ENCODE assay signal across 8 mouse cellular contexts in the genomic region with DNA sequence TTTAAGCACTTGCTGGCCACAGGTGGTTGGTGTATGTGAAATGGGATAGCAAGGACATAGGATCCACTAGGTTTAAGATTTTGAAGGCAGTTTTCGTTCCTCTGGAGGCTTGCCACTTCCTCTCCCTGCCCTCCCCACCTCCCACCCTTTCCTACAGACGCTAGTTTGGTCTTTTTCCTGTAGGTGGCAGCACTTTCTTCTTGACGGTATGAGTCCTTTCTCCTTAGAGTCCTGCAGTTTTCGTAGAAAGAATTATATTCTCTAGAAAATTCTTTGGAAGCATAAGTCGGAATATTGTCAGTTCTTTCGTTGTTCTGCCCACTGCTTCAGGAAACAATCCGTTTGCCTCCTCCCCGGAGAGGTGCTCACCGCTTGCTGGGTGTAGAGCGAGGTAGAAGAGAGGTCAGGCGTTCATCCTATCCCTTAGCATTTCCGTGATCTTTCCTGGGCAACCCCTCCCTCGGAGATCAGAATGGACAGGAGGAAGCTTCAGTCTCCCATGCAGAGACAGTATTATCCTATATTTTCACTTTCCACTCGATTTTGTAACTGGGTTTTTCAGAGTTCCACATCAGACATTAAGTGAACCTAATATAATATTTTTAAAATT.
DNase-seq lines count a peak whose midpoint lies in the region; ATAC-seq and TF ChIP-seq lines count a peak whose summit lies in the region.
"Not testable (repeated sequence)": the region's sequence is repeated elsewhere in the genome, so short reads cannot be mapped to it uniquely, and the experiment has no call there.

No protein-coding gene starts in this region.

- H3K36me3 ChIP-seq in E14TG2a.4 (ENCODE audit: insufficient read depth, low read length); forebrain, embryonic 16.5 days (ENCODE audit: control insufficient read depth, insufficient read depth); kidney, postnatal 0 days (ENCODE audit: insufficient read depth, low read length); limb, embryonic 15.5 days; midbrain, embryonic 16.5 days (ENCODE audit: control insufficient read depth, insufficient read depth, low read length); splenic B cell, adult 2 months (ENCODE audit: control insufficient read depth, insufficient read depth, low read length, poor library complexity, severe bottlenecking): not testable (repeated sequence)

- intact Hi-C loops in heart, postnatal 36 days (cut with DNase I) = not testable (repeated sequence)

- TF ChIP-seq POLR2A in cerebellum, adult 2 months (IDR thresholded peaks at IDR 0.05; ENCODE audit: borderline replicate concordance, insufficient read depth, low read length) = not testable (repeated sequence)

- H3K27ac ChIP-seq in cerebellum, adult 2 months (ENCODE audit: insufficient read depth, low read length); forebrain, embryonic 16.5 days (ENCODE audit: low read length); kidney, postnatal 0 days; limb, embryonic 15.5 days; midbrain, embryonic 16.5 days (ENCODE audit: low read length): not testable (repeated sequence)

- TF ChIP-seq CTCF in E14TG2a.4 (conservative IDR thresholded peaks at IDR 0.05; ENCODE audit: low read length) = peak; percentile 9; the same call in 1 of the 2 replicates
- not testable (repeated sequence) for TF ChIP-seq CTCF in cerebellum, adult 2 months (IDR thresholded peaks at IDR 0.05; ENCODE audit: borderline replicate concordance, insufficient read depth, low read depth, low read length)
- TF ChIP-seq CTCF in kidney, postnatal 0 days (IDR thresholded peaks at IDR 0.05; ENCODE audit: low read depth) = peak; percentile 60

- H3K4me3 ChIP-seq in E14TG2a.4 (replicated peaks; ENCODE audit: low read length); cerebellum, adult 2 months (replicated peaks; ENCODE audit: insufficient read depth, low read depth, low read length); forebrain, embryonic 16.5 days (replicated peaks; ENCODE audit: low read length); kidney, postnatal 0 days (replicated peaks; ENCODE audit: low read depth, low read length); limb, embryonic 15.5 days; midbrain, embryonic 16.5 days (ENCODE audit: low read depth, low read length): not testable (repeated sequence)

- DNase-seq in cerebellum, adult 2 months = peak; percentile 27 to 41
- DNase-seq in heart, postnatal 36 days = peak; percentile 13 to 15
- peak; percentile 68 for DNase-seq in kidney, postnatal 0 days (ENCODE audit: low spot score)
- peak; percentile 2 for DNase-seq in splenic B cell, adult 2 months (ENCODE audit: low read depth, low spot score)

- not testable (repeated sequence) for H3K9ac ChIP-seq in forebrain, embryonic 16.5 days (replicated peaks; ENCODE audit: low read depth, low read length); kidney, postnatal 0 days (ENCODE audit: low read depth, low read length); limb, embryonic 15.5 days; midbrain, embryonic 16.5 days (ENCODE audit: low read depth, low read length)

- H3K27me3 ChIP-seq in E14TG2a.4 (ENCODE audit: insufficient read depth, low read length); cerebellum, adult 2 months (ENCODE audit: control insufficient read depth, insufficient read depth, low read length); forebrain, embryonic 16.5 days (replicated peaks; ENCODE audit: control insufficient read depth, insufficient read depth, low read length); kidney, postnatal 0 days (ENCODE audit: insufficient read depth, low read length); limb, embryonic 15.5 days; midbrain, embryonic 16.5 days (ENCODE audit: control insufficient read depth, insufficient read depth, low read depth, low read length); splenic B cell, adult 2 months (ENCODE audit: control insufficient read depth, insufficient read depth, low read length, poor library complexity, severe bottlenecking): not testable (repeated sequence)

- not testable (repeated sequence) for H3K4me1 ChIP-seq in E14TG2a.4 (replicated peaks; ENCODE audit: low read depth, low read length); cerebellum, adult 2 months (ENCODE audit: control insufficient read depth, insufficient read depth, low read length); forebrain, embryonic 16.5 days (replicated peaks; ENCODE audit: control insufficient read depth, insufficient read depth, low read length); kidney, postnatal 0 days (replicated peaks; ENCODE audit: insufficient read depth, low read length); limb, embryonic 15.5 days; midbrain, embryonic 16.5 days (ENCODE audit: control insufficient read depth, insufficient read depth, low read length)

- peak; percentile 68; the same call in 1 of the 2 replicates for ATAC-seq in forebrain, embryonic 16.5 days
- ATAC-seq in kidney, postnatal 0 days (replicated peaks; ENCODE audit: low FRiP score, low read depth); limb, embryonic 15.5 days (ENCODE audit: insufficient number of reproducible peaks, low FRiP score, low TSS enrichment, low read depth): not testable (repeated sequence)
- peak; percentile 78; the same call in 1 of the 2 replicates for ATAC-seq in midbrain, embryonic 16.5 days

- 14% methylated on average over 14 of the region's 14 CpGs for WGBS in cerebellum, adult 2 months
- WGBS in forebrain, embryonic 16.5 days = 24% methylated on average over 13 of the region's 14 CpGs
- 18% methylated on average over 14 of the region's 14 CpGs for WGBS in kidney, postnatal 0 days
- 20% methylated on average over 14 of the region's 14 CpGs for WGBS in limb, embryonic 15.5 days
- 28% methylated on average over 14 of the region's 14 CpGs for WGBS in midbrain, embryonic 16.5 days

- H3K9me3 ChIP-seq in E14TG2a.4 (ENCODE audit: low read length); forebrain, embryonic 16.5 days (ENCODE audit: control insufficient read depth, low read length); kidney, postnatal 0 days (replicated peaks; ENCODE audit: low read length); limb, embryonic 15.5 days; midbrain, embryonic 16.5 days (replicated peaks; ENCODE audit: control insufficient read depth, low read length, poor library complexity, severe bottlenecking): not testable (repeated sequence)

- H3K4me2 ChIP-seq in forebrain, embryonic 16.5 days (ENCODE audit: low read length) = peak overlapping the region; percentile 32
- peak overlapping the region; percentile 46 for H3K4me2 ChIP-seq in kidney, postnatal 0 days (ENCODE audit: low read length)
- H3K4me2 ChIP-seq in limb, embryonic 15.5 days = peak overlapping the region; percentile 36
- peak overlapping the region; percentile 40 for H3K4me2 ChIP-seq in midbrain, embryonic 16.5 days (ENCODE audit: low read length)

Comparison
In these comparisons a context has a peak if more than half of its experiments do, and no peak if none do; other contexts are left out.
1. DNase-seq: peak in every context shown above with its lines; median percentile 68 in kidney, postnatal 0 days; 34 in cerebellum, adult 2 months; 14 in heart, postnatal 36 days; 2 in splenic B cell, adult 2 months.